Mouse (Mus musculus) kidney, postnatal 14 days (tissue): ENCODE data around the gene Gpnmb.
A peak's percentile ranks its signal among the peaks of the same experiment; 100 is the strongest.

Experiments used
- DNase-seq: peaks from one replicate; pipeline ENCODE4 v3.0.0; 2022; ENCODE audit warnings: mixed read lengths

Gpnmb gene

GRCm38 (mm10) chr6:49032783-49033182 lies 3.6 kb upstream of the Gpnmb start:
- DNase-seq: no peak

DNA sequence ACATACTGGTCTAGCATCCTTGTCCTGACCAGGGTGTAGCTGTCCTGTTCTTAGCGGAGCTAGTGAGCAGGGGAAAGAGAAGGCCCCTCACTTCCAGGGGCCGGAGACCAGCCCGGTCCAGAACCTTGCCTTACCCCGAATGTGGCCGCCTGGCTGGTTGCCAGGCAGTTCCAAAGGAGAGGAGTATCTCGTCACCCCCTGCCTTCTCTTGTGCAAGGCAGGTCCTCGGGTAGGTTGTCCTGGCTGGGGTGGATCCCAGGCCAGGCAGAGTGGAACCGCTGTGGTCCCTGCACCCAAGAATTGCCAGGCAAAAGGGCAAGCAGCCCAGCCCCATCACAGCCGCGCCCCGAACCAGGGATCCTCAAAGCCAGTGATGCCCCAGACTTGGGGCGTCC lies 919 bp downstream of the Gpnmb start:
- DNase-seq: no peak

- DNase-seq: peak; percentile 54
Measured at GRCm38 (mm10) chr6:49039470-49040180, 3.3 kb downstream of the Gpnmb start.

DNA sequence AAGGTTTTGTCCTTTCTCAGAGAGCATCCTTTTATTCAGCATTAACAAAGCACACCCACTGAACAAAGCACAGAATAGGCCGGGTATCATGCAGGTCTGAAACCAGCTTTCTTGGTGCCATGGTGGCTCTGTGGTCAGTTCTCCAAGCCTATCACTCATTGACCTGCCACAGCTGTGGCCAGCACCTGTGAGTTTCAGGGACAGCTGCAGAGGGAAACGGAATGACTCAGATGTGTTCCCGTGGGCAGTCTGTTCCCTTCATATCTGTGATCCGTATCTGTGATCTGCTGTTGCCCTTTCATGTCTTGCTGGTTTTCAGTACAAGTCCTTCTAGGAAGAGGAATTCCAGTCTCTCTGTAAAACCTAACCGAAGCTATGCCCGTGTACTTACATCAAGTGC lies 10.2 kb downstream of the Gpnmb start:
- no peak for DNase-seq

DNA sequence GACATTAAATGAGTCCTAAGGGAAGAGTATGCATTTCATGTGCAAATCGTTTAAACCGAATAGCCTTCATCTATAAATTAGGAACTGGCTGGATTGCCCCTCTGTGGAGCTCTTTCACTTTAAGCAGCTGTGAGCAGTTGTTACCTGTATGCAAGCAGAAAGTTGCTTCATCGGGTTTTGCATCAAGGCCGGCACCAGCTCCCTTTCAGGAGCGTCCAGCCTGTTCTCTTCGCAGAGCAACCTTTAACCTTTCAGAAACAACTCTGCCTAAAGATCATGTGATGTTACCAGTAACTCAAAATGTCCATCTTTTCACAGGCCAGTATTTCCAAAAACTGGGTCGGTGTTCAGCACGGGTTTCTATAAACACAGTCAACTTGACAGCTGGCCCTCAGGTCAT lies 10.6 kb downstream of the Gpnmb start:
- no peak for DNase-seq

DNA sequence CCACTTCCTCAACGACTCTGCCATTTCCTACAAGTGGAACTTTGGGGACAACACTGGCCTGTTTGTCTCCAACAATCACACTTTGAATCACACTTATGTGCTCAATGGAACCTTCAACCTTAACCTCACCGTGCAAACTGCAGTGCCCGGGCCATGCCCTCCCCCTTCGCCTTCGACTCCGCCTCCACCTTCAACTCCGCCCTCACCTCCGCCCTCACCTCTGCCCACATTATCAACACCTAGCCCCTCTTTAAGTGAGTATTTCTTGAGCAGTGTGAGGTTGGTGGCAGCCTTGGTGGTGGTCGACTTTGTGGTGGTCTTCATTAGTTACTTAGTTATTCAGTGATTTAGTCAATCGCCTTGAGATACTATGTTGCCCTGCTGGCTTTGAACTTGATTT lies 11.5 kb downstream of the Gpnmb start:
- no peak for DNase-seq

DNA sequence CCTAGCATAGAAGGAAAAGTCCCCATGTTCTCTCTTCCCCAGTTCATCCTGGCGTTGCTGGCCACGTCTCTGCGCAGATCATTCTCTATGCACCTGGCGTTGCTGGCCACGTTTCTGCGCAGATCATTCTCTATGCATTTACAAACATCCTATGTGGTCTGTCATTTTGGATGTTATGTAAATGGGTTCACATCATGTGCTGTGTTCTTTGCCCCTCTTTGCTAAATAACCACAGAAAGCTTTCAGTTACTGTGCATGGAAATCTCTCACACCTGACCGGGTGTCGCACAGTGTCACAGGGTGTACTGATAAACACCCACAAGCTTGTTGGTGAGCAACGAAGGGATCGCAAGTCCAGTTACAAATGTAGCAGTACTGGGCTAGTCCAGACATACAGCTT lies 12.0 kb downstream of the Gpnmb start:
- DNase-seq: no peak

- no peak for DNase-seq
Measured at GRCm38 (mm10) chr6:49050677-49051410, 14.5 kb downstream of the Gpnmb start.

DNA sequence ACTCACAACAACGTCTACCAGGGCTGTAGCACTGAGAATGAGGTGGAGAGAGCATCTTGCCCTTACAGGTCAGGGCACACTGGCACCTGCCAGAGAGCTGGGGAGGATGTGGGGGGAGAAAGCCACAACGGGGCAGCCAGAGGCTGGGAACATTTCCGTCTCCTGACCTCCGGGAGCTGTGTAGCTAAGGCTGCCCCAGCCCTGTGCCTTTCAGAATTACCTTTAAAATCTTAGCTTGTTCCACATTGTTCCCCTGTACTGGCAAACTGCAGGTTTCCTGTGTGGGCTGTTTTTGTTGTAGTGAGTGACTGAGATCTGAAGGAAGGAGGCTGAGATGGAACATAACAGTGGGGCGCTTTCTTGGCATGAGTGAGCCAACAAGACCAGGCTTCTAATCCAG lies 15.8 kb downstream of the Gpnmb start:
- no peak for DNase-seq

GRCm38 (mm10) chr6:49055256-49055733 lies 18.9 kb downstream of the Gpnmb start:
- DNase-seq: no peak

DNA sequence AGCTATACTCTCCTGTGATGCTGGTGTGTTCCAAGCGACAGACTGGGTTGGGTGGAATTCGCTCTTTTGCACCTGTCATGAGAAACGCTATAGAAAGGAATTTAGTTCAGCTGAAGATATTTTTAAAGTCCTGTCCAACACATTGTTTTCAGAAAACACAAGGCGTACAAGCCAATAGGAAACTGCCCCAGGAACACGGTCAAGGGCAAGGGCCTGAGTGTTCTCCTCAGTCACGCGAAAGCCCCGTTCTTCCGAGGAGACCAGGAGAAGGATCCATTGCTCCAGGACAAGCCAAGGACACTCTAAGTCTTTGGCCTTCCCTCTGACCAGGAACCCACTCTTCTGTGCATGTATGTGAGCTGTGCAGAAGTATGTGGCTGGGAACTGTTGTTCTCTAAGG lies 19.7 kb downstream of the Gpnmb start:
- DNase-seq: no peak

DNA sequence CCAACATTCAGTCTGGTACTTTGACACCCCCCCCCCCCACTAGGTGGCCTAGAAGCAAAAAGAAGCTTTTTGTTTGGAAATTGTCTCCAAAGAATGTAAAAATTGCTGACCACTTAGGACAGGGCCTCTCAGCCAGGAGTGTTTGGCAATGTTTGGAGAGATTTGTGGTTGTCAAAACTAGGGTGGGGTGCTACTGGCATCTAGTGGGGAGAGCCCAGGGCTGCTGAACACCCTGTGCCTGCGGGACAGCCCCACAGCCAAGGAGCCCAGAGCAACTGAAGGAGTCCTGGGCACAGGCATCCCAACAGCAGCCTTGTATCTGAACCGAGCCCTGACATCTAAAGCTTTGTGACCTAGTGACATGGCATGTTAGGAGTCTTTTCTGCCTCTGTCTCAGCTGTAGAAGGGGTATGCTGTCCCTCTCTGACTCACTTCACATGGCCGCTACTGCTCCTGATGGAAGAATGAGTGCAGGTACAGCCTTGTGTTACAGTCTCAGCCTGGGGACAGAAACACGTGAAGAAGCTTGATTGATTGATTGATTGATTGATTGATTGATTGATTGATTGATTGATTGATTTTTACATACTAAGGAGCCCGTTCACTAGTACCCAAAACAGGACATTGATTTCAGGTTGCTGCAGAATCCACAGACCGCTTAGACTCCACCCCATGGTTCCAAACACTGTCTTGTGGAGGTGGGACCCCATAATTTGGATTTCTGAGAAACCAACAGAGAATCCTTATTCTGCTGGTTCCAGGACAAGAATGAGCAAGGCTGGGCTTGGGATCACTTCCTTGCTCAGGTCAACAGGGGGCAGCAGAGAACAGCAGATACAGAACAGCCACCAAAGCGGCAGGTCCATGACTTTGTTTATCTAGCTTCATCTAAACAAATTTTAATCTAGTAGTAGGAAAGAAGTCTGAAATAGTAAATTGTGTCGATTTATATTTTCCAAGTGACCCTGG lies 21.0 kb downstream of the Gpnmb start:
- DNase-seq: peak; percentile 71

- DNase-seq: no peak
Measured at GRCm38 (mm10) chr6:49068361-49068760, 32.0 kb downstream of the Gpnmb start.

DNA sequence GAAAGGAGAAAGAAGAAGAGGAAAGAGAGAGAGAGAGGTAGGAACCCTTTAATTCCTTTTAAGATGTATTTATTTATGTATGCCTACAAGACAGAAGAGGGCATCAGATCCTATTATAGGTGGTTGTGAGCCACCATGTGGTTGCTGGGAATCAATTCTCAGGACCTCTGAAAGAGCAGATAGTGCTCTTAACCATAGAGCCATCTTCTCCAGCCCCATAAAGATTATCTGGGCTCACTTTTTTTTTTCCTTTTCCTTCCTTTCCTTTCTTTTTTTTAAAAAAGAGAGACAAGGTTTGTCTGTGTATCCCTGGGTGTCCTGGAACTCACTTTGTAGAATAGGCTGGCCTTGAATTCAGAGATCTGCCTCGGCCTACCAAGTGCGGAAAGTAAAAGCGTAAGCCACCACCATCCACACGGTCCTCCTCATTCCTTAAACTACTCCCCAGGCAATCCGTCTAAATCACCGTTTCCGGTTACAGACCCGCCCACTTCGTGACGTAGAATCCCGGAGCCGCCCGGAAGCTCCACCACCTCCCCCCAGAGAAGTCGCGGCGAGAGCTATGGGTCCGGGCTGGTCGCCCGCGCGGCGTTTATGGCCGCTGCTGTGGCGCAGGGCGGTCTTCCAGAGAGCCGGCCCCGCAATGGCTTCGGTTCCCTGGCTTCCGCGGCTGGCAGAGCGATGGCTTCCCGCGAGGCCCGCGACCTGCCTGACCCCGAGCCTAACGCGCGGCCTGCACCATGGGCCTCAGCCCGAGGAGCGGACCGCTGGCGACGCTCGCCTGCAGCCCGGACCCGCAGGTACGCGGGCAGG lies 37.2 kb downstream of the Gpnmb start, which contains the start of gene Malsu1:
Gene Malsu1, plus strand, starts transcription at position 492 of the 813 bp plus-strand sequence.
- DNase-seq: peak; percentile 96

GRCm38 (mm10) chr6:49074117-49074490 lies 37.8 kb downstream of the Gpnmb start:
- DNase-seq: no peak

- no peak for DNase-seq
Measured at GRCm38 (mm10) chr6:49077894-49078293, 41.5 kb downstream of the Gpnmb start.

DNA sequence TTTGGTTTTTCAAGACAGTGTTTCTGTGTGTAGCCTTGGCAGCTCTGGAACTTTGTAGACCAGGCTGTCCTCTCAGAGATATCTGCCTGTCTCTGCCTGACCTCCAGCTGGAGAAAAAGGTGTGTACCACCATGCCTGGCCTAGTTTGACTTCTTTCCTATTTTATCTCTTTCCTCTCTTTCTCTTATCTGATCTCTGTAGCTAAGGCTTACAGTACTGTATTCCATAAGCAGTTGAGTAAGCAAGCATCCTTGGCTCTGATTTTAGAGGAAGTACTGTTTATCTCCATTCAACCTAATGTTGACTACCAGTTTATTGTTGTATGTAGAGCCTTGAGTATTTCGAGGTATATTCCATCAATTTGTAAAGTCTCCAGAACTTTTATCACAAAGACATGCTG lies 43.0 kb downstream of the Gpnmb start:
- DNase-seq: no peak

- no peak for DNase-seq
Measured at GRCm38 (mm10) chr6:49083008-49083407, 46.7 kb downstream of the Gpnmb start.

GRCm38 (mm10) chr6:49094968-49095367 lies 58.6 kb downstream of the Gpnmb start:
- no peak for DNase-seq

GRCm38 (mm10) chr6:49096421-49096820 lies 60.1 kb downstream of the Gpnmb start:
- DNase-seq: peak; percentile 37

DNA sequence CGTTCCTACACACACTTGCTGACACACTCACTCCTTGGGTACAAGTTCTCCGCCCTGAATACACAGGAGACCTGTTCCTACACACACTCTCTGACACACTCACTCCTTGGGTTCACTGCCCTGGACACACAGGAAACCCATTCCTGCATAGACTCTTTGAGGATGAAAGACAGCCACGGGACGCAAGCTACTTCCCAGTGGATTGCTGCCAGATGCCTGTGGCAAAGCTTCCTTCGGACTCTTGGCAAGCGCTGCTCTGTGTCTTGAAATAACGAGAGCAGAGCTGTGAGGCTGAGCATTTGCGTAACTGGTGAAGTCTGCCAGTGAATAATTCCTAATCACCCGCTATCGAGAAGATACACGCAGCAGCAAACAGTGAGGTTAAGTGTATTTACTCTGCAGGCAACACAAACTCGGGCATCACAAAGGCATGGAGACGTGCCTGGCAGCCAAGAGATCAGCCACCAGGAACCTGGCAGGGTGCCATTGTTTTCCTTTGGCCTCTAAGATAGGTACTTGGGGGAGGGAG lies 60.7 kb downstream of the Gpnmb start:
- DNase-seq: peak; percentile 87

DNA sequence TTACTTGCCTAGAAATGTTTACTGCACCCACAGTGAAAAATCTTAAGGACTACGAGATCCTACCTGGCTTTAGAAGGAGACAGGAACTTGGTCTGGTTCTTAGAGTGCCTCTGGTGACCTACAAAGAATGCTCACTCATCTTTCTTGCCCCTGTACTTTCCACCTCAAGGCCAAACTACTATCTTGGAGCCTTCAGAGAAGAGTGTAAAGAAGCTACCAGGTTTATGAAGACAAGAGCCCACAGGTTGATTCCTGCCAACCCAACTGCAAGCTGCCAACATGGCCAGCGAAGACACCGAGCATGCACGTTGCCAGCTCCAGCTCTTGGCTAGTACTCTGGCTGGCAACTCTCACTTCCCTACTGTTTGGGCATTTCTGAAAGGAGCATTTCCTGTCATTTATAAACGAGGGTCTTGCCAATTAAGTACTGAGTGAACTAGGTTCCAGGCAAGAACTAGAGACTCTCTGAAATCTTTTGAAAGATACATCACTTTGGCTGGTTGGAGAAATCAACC lies 61.3 kb downstream of the Gpnmb start:
- peak; percentile 4 for DNase-seq
